Mouse (Mus musculus) lung, embryonic 15.5 days (tissue): ENCODE data around the gene Tap1. TPM values are rescaled to one million over a fixed set of nuclear protein-coding genes. Genes with fewer than 3 reads are reported as not detected.

Source experiments
- ATAC-seq: fragments of 200-750 bp; cut with Nextera tagmentation; 2 replicates; pipeline ENCODE4 v1.8.0; 2017; ENCODE audit warnings: moderate number of reproducible peaks, borderline replicate concordance; ENCODE audit not compliant: low FRiP score, low TSS enrichment; ENCODE audit errors: extremely low read depth
- H3K27ac ChIP-seq: fragments of 300-500 bp; sonication (generic); 2 replicates; pipeline ENCODE4 v1.5.1; 2015; ENCODE audit warnings: moderate library complexity, mild to moderate bottlenecking, inconsistent platforms
- H3K27me3 ChIP-seq: fragments of 300-500 bp; sonication (generic); 2 replicates; pipeline ENCODE4 v1.6.1; 2015; ENCODE audit warnings: inconsistent platforms
- H3K36me3 ChIP-seq: fragments of 300-500 bp; sonication (generic); 2 replicates; pipeline ENCODE4 v1.6.1; 2015; ENCODE audit warnings: inconsistent platforms
- H3K4me1 ChIP-seq: fragments of 300-500 bp; sonication (generic); 2 replicates; pipeline ENCODE4 v1.6.1; 2015; ENCODE audit warnings: inconsistent platforms
- H3K4me2 ChIP-seq: fragments of 300-500 bp; sonication (generic); 2 replicates; pipeline ENCODE4 v1.6.1; 2015; ENCODE audit warnings: inconsistent platforms, mild to moderate bottlenecking, moderate library complexity
- H3K4me3 ChIP-seq: fragments of 300-500 bp; sonication (generic); 2 replicates; pipeline ENCODE4 v1.5.1; 2015; ENCODE audit warnings: mild to moderate bottlenecking, inconsistent platforms
- H3K9ac ChIP-seq: fragments of 300-500 bp; sonication (generic); 2 replicates; pipeline ENCODE4 v1.6.1; 2015; ENCODE audit warnings: inconsistent platforms
- H3K9me3 ChIP-seq: fragments of 300-500 bp; sonication (generic); 2 replicates; pipeline ENCODE4 v1.6.1; 2016; ENCODE audit warnings: inconsistent platforms
- WGBS: fragments of 180-500 bp; shearing (Covaris S2); methylation state at CpG from one replicate; pipeline ENCODE4 v1.1.7; 2015; 5-methylcytosine and 5-hydroxymethylcytosine counted together
- polyA plus RNA-seq: library from polyadenylated mRNA; unstranded; fragments of >200 nt; fragmentation: Nextera tagmentation; extraction: Ambion mirVana; gene quantifications from 2 replicates; pipeline ENCODE4 v1.2.1, GENCODE M21; 2015

The Tap1 gene
- polyA plus RNA-seq, 1 experiment from 2014 or later = 7.6 TPM

DNA sequence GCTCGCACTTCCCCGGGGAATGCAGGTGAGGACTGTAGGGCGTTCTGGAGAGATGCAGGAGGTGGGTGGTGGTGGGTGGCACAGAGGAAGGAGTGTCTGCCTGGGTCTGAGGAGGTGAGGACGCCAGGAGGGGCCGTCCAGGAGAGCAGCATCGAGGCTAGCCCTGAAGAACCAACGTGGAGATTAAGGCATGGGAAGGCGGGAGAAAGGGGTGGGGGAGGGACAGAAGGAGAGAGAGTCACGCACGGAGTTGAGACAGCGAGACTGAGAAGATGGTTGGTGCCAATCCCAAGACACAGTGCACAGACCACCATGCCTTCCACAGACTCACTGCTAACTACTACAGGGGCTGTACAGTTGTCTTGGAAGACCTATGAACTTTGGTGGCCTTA, 11.2 kb downstream of the Tap1 start:
- no peak overlapping the region for H3K27ac ChIP-seq
- 9% methylated on average over 11 of the region's 11 CpGs for WGBS
- peaks cover 54% of the 10 kb centered on the region for H3K27me3 ChIP-seq

DNA sequence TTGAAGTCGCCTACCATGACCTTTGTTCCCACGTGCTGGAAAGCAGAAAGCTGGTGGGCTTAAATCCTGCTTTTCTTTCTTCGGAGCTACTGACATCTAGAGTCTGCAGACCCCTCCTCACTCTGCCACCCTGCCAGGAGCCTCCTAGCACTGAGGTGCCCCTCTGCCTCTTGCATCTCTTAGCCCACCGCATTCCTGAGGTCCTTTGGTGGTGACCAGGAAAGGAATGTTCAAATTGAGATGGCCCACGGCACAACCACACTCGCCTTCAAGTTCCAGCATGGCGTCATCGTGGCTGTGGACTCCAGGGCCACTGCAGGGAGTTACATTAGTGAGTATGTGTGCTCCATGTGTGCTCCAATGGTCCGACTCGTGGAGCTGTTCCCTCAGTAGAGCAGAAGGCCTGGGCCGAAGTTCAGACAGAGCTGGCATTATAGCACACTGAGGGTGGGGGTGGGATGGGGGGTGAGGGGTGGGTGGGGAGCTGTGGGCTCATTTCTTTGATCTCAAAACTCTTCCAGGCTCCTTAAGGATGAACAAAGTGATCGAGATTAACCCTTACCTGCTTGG, 11.8 kb downstream of the Tap1 start:
- Histone ChIP-seq H3K4me2 (no peak overlapping the region), H3K9ac (no peak overlapping the region), H3K9me3 (no peaks in the 10 kb centered on the region), H3K4me1 (peaks cover 5% of the 10 kb centered on the region; the same call in 1 of the 2 replicates), H3K4me3 (peak overlapping the region; percentile 51; the same call in 1 of the 2 replicates), H3K27ac (no peak overlapping the region), H3K27me3 (peaks cover 48% of the 10 kb centered on the region), H3K36me3 (no peaks in the 10 kb centered on the region)
- ATAC-seq = no peak
- WGBS = 62% methylated on average over 12 of the region's 12 CpGs

More for the DNA sequence above, 11.2 kb downstream of the Tap1 start:
- peak overlapping the region; percentile 51 for H3K4me3 ChIP-seq
- H3K4me1 ChIP-seq = peaks cover 5% of the 10 kb centered on the region; the same call in 1 of the 2 replicates
- ATAC-seq = no peak
- H3K9me3 ChIP-seq = no peaks in the 10 kb centered on the region
- no peaks in the 10 kb centered on the region for H3K36me3 ChIP-seq
- H3K4me2 ChIP-seq = peak overlapping the region; percentile 73
- peak overlapping the region; percentile 45 for H3K9ac ChIP-seq

DNA sequence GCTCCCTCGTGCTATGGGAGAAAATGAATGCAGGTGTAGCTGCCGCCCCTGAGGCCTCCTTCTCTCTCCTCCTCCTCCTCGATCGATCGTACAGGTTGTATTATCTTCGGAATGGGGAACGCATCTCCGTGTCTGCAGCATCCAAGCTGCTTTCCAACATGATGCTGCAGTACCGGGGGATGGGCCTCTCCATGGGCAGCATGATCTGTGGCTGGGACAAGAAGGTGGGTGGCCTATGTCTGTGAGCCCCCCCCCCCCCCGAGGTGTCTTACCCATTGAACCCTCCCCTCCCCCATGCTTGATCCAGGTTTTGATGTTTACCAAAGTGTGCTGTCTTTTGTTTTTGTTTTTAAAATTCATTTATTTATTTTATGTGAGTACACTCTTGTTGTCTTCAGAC, 12.7 kb downstream of the Tap1 start:
- no peak overlapping the region for H3K27ac ChIP-seq
- ATAC-seq = no peak
- no peak overlapping the region for H3K9ac ChIP-seq
- H3K27me3 ChIP-seq = peaks cover 38% of the 10 kb centered on the region
- H3K4me3 ChIP-seq = no peak overlapping the region
- 81% methylated on average over 10 of the region's 10 CpGs for WGBS
- H3K4me2 ChIP-seq = no peak overlapping the region
- no peaks in the 10 kb centered on the region for H3K9me3 ChIP-seq
- peaks cover 8% of the 10 kb centered on the region for H3K4me1 ChIP-seq
- H3K36me3 ChIP-seq = no peaks in the 10 kb centered on the region

DNA sequence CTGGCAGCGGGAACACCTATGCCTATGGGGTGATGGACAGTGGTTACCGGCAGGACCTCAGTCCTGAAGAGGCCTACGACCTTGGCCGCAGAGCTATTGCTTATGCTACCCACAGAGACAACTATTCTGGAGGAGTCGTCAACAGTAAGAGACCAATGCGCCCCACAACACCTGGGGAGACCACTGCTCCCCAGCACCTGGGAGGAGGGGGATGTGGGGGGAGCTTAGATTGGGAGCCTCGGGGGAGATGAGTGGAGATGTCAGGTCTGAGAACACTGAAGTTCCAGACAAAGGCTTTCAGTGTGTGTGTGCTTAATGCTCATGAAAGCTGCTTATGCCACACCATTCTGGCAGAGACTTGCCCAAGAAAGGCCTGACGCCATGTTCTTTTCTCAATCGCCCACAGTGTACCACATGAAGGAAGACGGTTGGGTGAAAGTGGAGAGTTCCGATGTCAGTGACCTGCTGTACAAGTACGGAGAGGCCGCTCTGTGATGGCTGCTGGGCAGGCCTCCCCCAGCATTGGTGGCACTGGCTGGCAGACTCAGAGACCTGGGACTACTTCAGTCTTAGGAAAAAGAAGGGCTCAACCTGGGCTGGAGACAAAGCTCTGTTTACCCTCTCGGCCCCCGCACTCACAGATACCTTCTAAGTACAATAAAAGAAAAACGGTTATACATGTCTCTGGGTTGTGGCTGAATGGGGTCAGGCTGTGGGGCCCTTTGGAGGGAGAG, 13.6 kb downstream of the Tap1 start:
- Histone ChIP-seq H3K27me3 (peaks cover 32% of the 10 kb centered on the region), H3K9me3 (no peaks in the 10 kb centered on the region), H3K4me3 (no peak overlapping the region), H3K36me3 (no peaks in the 10 kb centered on the region), H3K4me2 (no peak overlapping the region), H3K27ac (no peak overlapping the region), H3K4me1 (peaks cover 16% of the 10 kb centered on the region), H3K9ac (no peak overlapping the region)
- no peak for ATAC-seq
- 86% methylated on average over 16 of the region's 16 CpGs for WGBS

DNA sequence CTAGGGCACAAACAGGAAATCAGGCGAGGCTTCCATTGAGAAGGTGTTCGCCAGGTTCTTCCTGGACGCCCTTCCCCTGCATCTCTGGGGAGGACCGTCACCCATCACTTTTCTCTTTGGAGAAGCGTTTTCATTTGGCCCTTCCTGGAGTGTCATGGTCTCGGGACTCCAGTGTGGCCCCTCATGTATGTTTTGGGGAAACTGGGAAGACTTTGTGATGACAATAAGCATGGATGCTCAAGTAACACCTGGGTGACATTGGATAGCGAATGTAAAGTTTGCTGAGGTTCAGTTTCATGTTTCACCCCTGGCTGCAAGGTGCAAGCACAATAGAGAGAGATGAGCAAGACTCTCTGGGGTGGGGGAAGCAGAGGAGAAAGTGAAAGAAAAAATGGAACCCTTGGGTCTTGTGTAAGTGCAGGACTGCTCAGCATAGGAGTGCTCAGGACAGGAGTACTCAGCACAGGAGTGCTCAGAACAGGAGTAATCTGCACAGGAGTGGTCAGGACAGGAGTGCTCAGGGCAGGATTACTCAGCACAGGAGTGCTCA, 14.2 kb downstream of the Tap1 start:
- Histone ChIP-seq H3K27me3 (peaks cover 31% of the 10 kb centered on the region), H3K4me1 (peaks cover 16% of the 10 kb centered on the region), H3K27ac (no peak overlapping the region), H3K4me3 (no peak overlapping the region), H3K36me3 (no peaks in the 10 kb centered on the region), H3K4me2 (no peak overlapping the region), H3K9me3 (no peaks in the 10 kb centered on the region), H3K9ac (no peak overlapping the region)
- 61% methylated on average over 7 of the region's 7 CpGs for WGBS
- no peak for ATAC-seq

DNA sequence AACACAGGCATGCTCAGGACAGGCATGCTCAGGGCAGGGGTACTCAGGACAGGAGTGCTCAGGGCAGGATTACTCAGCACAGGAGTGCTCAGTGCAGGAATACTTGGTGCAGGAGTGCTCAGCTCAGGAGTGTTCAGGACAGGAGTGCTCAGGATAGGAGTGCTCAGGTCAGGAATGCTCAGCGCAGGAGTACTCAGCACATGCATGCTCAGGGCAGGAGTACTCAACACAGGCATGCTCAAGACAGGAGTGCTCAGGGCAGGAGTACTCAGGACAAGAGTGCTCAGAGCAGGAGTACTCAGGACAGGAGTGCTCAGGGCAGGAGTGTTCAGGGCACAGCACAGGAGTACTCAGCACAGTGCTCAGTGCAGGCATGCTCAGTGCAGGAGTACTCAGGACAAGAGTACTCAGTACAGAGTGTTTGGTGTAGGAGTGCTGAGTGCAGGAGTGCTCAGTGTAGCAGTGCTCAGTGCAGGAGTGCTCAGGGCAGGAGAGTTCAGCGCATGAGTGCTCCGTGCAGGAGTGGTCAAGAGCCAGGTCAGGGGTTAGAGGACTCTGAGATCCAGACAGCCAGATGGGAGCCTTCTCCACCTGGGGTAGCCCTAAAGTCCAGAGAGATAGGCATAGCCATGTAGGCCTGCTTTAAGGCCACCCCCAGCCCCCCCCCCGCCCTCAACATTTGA, 15.5 kb downstream of the Tap1 start:
- H3K4me2 ChIP-seq = no peak overlapping the region
- no peak overlapping the region for H3K27ac ChIP-seq
- H3K4me1 ChIP-seq = peaks cover 13% of the 10 kb centered on the region
- no peaks in the 10 kb centered on the region for H3K36me3 ChIP-seq
- H3K4me3 ChIP-seq = no peak overlapping the region
- no peak overlapping the region for H3K9ac ChIP-seq
- no peaks in the 10 kb centered on the region for H3K9me3 ChIP-seq
- peaks cover 19% of the 10 kb centered on the region for H3K27me3 ChIP-seq
- WGBS = 82% methylated on average over 4 of the region's 4 CpGs
- no peak for ATAC-seq

DNA sequence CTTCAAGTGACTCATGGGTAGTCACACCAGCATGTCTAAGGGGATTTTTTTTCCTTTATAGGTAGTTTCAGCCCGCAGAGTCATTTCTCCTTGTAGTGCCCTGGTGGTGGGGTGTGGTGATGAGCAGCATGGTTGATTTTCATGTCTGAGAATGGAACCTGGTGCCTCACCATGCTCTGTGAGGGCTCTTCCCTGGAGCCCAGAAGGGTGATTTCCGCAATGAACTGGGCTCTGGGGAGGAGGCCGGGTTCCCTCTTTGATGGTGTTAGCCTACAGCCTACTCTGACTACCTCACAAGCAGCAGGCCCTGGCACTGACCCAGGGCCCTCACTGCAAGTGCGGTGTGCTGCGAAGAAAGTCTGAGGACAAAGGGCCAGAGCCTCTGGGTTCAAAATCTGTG, 16.1 kb downstream of the Tap1 start, which contains the start of gene Tap2:
Gene Tap2, plus strand, starts transcription at position 84 of the 400 bp plus-strand sequence.
- Histone ChIP-seq H3K36me3 (no peaks in the 10 kb centered on the region), H3K27ac (no peak within 1 kb of the TSS), H3K4me3 (peak within 1 kb of the TSS; percentile 75), H3K4me2 (peak within 1 kb of the TSS; percentile 96), H3K27me3 (peaks cover 14% of the 10 kb centered on the region), H3K9me3 (no peaks in the 10 kb centered on the region), H3K9ac (peak within 1 kb of the TSS; percentile 63), H3K4me1 (peaks cover 11% of the 10 kb centered on the region)
- WGBS = 71% methylated on average over 5 of the region's 5 CpGs
- no peak for ATAC-seq

DNA sequence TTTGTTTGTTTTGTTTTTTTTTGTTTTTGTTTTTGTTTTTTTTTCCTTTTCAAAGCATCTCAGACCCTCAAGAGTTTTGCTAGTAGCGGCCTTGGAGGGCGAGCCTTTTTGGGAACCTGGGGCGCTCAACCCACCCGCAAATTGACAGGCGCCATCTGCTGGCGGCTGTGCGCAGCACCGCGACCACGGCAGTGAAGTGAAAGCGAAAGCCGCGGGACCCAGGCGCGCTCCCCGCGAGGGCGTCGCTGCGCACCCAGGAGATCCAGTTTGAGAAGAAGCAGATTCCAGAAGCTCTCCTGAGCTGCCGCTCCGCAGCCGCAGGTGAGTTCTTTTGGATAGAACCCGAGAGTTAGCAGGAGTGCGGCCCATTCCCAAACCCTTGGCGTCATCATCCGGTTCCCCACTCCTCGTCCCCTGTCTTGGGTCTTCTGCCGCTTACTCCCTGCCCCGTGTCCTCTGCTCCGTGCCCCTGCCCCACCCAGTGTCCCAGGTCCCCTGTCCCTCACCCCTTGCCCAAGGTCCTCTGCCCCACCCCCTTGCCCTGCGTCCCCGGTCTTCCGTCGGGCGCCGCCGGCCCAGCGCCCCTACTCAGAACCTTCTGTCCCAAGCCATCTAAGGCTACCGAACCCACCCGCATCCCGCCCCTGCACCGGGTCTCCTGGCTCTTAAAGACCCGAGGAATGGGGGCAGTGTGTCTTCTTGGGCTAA, 17.1 kb downstream of the Tap1 start:
- Histone ChIP-seq H3K27me3 (peaks cover 6% of the 10 kb centered on the region), H3K4me2 (peak overlapping the region; percentile 96), H3K4me1 (peaks cover 11% of the 10 kb centered on the region), H3K36me3 (no peaks in the 10 kb centered on the region), H3K9ac (peak overlapping the region; percentile 63), H3K27ac (no peak overlapping the region; the same call in 1 of the 2 replicates), H3K9me3 (no peaks in the 10 kb centered on the region), H3K4me3 (peak overlapping the region; percentile 75)
- WGBS = 1% methylated on average over 44 of the region's 44 CpGs
- peak; percentile 61; the same call in 1 of the 2 replicates for ATAC-seq

DNA sequence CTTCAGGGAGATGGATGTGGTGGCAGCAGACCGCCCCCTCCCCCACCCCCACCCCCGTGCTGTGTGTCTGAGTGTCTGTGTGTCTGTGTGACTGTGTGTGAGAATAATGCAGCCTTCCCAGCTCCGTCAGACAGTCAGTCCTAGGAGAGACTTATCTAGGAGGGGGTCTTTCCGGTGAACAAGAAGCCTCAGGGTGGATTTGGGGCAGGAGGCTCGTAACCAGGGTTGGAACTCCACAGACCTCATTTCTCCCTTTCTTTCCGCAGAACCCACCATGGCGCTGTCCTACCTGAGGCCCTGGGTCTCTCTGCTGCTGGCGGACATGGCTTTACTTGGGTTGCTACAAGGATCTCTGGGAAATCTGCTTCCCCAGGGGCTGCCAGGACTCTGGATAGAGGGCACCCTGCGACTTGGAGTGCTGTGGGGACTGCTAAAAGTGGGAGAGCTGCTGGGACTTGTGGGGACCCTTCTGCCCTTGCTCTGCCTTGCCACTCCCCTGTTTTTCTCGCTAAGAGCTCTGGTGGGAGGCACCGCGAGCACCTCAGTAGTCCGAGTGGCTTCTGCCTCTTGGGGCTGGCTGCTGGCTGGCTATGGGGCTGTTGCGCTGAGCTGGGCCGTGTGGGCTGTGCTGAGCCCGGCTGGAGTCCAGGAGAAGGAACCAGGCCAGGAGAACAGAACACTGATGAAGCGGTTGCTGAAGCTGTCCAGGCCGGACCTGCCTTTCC, 17.8 kb downstream of the Tap1 start:
- H3K36me3 ChIP-seq = no peaks in the 10 kb centered on the region
- peak overlapping the region; percentile 75 for H3K4me3 ChIP-seq
- H3K27ac ChIP-seq = no peak overlapping the region
- peaks cover 11% of the 10 kb centered on the region for H3K4me1 ChIP-seq
- peaks cover 6% of the 10 kb centered on the region for H3K27me3 ChIP-seq
- H3K9ac ChIP-seq = peak overlapping the region; percentile 63
- no peaks in the 10 kb centered on the region for H3K9me3 ChIP-seq
- peak overlapping the region; percentile 96 for H3K4me2 ChIP-seq
- ATAC-seq = no peak
- 14% methylated on average over 18 of the region's 18 CpGs for WGBS

DNA sequence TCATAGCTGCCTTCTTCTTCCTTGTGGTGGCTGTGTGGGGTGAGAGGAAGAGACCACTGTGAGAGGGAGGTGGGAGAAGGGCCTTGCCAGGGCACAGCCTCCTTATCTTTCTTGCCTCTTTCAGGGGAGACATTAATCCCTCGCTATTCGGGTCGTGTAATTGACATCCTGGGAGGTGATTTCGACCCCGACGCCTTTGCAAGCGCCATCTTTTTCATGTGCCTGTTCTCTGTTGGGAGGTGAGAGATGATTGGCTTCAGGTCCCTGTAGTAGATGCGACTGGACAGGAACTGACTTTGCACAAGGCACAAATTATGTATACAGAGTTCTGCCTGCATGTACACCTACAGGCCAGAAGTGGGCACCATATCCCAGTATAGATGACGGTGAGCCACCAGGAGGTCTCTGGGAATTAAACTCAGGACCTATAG, 18.4 kb downstream of the Tap1 start:
- ATAC-seq = no peak
- H3K9me3 ChIP-seq = no peaks in the 10 kb centered on the region
- H3K4me2 ChIP-seq = peak overlapping the region; percentile 96
- peak overlapping the region; percentile 75; the same call in 1 of the 2 replicates for H3K4me3 ChIP-seq
- 11% methylated on average over 9 of the region's 9 CpGs for WGBS
- H3K27me3 ChIP-seq = peaks cover 9% of the 10 kb centered on the region
- H3K36me3 ChIP-seq = no peaks in the 10 kb centered on the region
- H3K9ac ChIP-seq = no peak overlapping the region
- H3K4me1 ChIP-seq = peaks cover 11% of the 10 kb centered on the region
- no peak overlapping the region for H3K27ac ChIP-seq

DNA sequence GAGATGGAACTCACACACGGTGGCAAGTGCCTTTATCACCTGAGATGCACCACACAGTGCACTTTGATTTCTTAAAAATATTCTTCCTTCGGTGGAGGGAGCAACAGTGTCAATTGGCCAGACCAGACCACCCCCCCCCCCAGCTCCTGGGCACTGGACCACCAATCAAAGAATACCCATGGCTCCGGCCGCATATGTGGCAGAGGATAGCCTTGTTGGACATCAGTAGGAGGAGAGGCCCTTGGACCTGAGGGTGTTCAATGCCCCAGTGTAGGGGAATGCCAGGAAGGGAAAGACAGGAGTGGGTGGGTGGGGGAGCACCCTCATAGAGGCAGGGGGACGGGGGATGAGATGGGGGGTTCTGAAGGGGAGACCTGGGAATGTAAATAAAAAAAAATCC, 19.4 kb downstream of the Tap1 start:
- 81% methylated on average over 5 of the region's 5 CpGs for WGBS
- H3K27me3 ChIP-seq = peaks cover 17% of the 10 kb centered on the region
- H3K9me3 ChIP-seq = no peaks in the 10 kb centered on the region
- H3K4me1 ChIP-seq = peaks cover 11% of the 10 kb centered on the region
- ATAC-seq = no peak
- H3K27ac ChIP-seq = no peak overlapping the region
- no peak overlapping the region for H3K4me2 ChIP-seq
- no peaks in the 10 kb centered on the region for H3K36me3 ChIP-seq
- no peak overlapping the region for H3K9ac ChIP-seq
- H3K4me3 ChIP-seq = no peak overlapping the region
